Mouse (Mus musculus) testis, postnatal 10 days (tissue): ENCODE results near the gene Efnb2.

Experiments
- DNase-seq: peaks from one replicate; pipeline ENCODE4 v3.0.0; 2021; ENCODE audit warnings: low spot score

The Efnb2 gene

DNA sequence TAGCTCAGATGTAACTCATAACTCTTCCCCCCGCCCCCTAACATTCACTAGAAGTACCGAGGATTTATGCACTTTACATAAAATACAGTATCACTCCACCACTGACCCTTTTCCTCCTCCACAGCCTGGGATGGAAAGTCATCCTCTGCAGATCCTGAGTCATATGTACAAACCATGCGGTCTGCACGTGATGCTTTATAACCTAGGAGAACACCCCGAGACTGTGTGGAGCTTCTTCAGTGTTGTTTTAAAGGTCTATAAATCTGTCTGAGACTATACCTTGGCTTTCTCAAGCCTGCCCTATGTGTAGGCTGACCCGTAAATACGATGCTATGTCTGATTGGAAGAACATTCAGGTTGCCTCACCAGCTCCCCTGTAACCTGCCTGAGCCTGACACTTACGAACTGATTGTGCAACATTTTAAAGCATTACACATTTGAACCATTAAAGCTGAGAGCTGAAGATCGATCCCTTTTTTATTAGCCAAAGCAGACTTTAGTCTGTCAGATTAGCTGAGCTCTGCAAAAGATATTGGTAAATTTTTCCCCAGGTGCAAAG, 92.7 kb downstream of the Efnb2 start:
- no peak for DNase-seq
